Mouse (Mus musculus) kidney, adult 8-10 months (tissue): ENCODE measurements around the gene 5330417H12Rik.
A peak's percentile ranks its signal among the peaks of the same experiment; 100 is the strongest.

Source experiments
- DNase-seq, 2 experiments: peaks; one replicate each; pipeline ENCODE4 v3.0.0; 2022

5330417H12Rik gene

GRCm38 (mm10) chr7:107625061-107625460, at the start of gene 5330417H12Rik:
Gene 5330417H12Rik, minus strand, starts transcription at chr7:107625161.
- no peak for DNase-seq

- no peak for DNase-seq
Measured at GRCm38 (mm10) chr7:107668514-107668913, 43.6 kb upstream of the 5330417H12Rik start.

DNA sequence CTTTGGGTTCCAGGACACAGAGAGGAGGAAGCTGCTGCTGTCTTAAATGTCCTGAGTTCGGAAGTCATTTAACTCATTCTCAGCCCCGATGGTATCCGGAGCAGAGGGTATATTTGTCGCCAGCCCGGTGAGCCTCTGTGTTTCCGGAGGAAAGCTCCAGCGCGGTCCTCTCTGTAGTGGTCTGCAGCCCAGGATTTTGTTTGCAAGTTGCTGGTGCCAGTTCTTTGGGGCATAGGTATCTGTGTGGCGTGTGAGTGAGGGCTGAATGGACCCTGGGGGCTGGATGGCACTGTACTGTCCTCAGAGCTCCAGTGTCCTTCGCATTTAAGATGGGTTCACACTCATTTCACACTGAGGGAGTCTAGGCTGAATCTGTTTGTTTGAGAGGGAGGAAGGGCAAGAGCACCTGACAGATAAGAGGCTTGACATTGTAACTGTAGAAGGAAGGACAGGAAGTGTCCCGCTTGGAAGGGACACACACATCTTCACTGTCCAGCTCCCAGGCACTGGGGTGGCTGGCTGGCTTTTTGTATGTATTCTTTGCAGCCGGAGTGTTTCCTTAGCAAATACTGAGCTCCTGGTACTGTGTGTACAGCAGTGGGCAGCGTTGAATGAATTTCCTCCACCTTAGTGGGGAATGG, 41.4 kb upstream of the 5330417H12Rik start:
- no peak for DNase-seq

DNA sequence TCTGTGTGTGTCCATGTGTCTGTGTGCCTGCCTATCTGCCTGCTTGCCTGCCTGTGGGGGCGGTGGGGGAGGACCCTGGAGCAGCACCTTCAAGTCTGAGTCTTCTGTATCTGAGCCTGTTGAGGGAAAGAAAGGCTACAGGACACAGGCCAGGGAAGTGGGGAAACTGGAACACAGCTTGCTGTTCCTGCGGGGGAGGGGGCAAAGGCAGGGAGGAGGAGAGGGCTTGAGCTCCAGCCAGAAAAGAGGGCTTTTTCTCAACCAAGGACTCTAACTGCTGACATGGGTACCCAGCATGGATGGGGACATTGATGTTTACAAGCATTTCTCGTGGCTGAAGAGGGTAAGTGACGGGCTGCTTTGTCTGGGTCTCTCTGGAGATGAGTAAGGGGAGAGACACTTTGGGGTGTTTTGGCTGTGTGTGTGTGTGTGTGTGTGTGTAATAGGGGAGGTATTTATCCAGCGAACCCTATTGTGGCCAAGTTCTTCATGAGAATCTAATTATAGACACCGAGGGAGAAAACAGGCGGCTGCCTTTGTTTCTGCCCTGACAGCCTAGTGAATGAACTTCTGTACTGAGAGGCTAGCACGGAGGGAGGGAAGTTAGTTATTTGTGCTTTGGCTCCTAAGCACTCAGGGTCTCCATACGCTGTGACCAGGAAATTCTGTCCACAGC, 40.8 kb upstream of the 5330417H12Rik start:
- DNase-seq = no peak

DNA sequence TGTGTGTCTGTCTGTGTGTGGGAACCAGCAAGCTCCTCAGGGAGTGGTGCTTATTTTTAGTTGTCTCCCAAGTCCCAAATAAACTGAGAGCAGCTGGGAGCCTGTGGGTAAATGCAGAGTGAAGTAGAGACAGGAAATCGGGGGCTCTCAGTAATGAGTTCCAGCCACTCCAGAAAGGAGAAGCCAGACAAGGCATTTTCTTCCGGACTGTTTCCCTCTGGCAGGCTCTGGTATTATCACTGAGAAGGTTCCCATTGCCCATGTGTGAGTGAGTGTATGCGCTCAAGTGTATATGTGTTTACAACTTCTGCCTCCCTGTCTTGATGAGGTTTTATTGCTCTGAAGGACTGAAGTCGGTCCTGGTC, 40.2 kb upstream of the 5330417H12Rik start:
- no peak for DNase-seq

- peak; percentile 47 to 55 for DNase-seq
Measured at GRCm38 (mm10) chr7:107664063-107665056, 39.4 kb upstream of the 5330417H12Rik start.

DNA sequence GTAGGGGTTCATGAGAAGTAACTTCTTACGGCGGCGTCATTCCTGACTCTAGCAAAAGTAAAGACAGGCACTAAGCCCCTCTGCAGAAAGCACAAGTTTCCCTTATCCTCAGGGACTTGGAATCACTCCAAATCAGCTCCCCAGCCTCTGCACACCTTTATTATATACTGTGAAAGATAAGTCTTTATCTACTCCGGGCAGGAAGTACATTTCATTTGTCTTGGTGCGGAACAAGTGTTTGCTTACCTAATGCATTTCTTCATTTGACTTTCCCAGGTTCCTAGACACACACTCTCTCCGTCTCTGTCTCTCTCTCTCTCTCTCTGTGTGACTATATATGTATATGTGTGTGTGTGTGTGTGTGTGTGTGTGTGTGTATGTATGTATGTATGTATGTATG, 38.7 kb upstream of the 5330417H12Rik start:
- no peak for DNase-seq

DNA sequence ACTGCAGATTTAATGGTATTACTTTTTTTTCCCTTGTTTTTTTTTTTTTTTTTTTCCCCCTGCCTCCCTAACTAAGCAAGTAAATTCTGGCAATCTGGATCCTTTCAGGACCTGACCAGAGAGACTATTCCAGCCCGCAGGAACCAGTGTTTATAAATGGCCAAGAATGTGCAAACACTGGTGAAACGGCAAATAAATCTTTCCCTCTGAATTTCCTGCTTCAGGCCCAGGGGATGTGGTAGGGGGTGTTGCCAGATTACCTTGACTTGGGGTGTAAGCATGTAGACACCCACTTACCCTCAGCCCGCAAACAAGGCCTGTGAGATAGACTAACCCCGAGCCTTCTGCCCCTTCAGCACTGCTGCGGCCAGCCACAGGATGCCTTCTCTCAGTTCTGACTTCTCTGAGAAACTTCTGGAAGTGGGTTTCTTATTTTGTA, 36.9 kb upstream of the 5330417H12Rik start:
- no peak for DNase-seq

- DNase-seq = peak; percentile 65 to 75
Measured at GRCm38 (mm10) chr7:107661189-107661842, 36.4 kb upstream of the 5330417H12Rik start.

- no peak for DNase-seq
Measured at GRCm38 (mm10) chr7:107659186-107659918, 34.4 kb upstream of the 5330417H12Rik start.

GRCm38 (mm10) chr7:107656451-107656850, 31.5 kb upstream of the 5330417H12Rik start:
- DNase-seq = no peak

DNA sequence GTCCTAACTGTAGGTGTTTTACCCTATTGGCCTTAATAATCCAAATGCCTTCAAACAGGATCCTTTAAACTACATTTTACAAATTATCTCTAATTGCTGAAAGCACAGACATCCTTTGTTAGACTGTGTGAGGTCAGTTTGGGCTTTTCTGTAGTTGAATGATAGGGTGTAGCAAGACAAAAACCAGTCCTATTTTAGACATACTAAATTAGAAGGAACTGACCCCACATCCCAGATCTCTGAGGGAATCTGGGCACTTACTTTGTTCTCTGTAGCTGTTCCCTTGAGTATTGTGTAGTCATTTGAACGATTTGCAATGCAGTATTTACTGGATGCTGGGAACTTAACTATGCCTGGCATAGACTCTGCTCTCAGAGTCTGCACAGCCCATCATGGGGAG, 26.9 kb upstream of the 5330417H12Rik start:
- DNase-seq = no peak

- DNase-seq = no peak
Measured at GRCm38 (mm10) chr7:107649990-107650389, 25.0 kb upstream of the 5330417H12Rik start.

DNA sequence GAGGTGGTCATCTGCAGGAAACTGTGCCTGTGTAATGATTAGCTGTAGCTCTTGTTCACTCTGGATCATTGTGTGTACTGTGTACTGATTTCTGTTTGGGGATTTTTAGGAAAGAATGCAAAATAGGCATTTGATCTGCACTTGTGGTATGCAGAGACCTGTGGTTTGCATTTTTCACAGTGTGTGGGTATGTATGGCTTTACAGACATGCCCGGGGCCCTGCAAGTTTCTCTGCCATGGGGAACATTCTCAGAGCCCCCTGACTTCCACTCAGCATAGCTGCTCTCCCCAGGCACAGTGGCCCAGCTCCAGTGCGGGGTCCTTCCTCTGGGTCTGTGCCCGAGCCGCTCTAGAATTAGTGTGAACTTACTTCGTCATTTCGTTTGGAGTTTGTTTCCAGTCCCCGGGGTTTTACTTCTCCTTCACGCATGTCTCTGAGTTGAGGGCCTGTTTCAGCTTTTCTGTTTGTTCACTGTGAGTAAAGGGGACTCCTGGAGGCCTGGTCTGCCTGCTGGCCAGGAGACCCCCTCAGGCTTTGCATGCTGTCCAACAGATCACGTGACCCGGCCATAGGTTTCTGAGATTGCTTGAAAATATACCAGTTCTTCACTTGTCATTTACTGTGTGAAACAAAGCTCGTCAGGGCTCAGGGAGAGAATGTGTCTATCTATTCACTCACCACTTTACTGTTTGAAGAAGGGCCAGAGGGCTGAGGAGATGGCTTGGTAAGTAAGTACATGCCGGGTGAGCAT, 24.2 kb upstream of the 5330417H12Rik start:
- no peak for DNase-seq

GRCm38 (mm10) chr7:107644987-107645386, 20.0 kb upstream of the 5330417H12Rik start:
- no peak for DNase-seq

DNA sequence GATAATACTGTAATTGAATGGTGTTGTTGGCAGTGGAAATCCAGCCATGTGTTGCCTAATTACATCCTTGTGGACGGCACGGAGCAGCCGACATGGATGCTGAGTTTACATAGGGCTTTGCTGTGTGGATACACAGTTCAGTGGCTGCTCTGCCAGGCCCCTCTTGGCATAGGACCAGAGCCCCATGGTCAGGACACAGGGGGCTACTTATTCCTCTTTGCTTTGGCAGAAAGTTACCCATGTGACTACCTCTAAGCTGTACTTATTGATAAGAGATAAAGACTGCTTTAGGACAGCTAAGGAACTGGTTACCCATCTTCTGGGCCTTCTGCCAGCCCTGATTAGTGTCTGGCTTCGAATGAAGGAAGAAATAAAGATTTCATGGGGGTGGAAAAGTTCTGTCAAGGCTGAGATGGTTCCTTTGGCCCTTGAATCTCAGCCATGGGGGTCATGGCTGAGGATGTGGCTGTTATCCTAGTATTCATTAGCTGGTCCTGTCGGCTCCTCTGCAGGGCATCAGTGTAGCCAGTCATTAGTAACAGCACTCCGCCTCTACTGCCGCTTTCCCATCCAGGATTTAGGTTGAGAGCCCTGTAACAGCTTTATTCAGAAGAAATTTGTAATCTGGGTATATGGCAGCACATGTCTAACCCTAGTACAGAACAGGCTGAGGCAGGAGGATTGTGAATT, 17.8 kb upstream of the 5330417H12Rik start:
- no peak for DNase-seq

- no peak for DNase-seq
Measured at GRCm38 (mm10) chr7:107638026-107638425, 13.1 kb upstream of the 5330417H12Rik start.

- no peak for DNase-seq
Measured at GRCm38 (mm10) chr7:107637398-107637797, 12.4 kb upstream of the 5330417H12Rik start.

DNA sequence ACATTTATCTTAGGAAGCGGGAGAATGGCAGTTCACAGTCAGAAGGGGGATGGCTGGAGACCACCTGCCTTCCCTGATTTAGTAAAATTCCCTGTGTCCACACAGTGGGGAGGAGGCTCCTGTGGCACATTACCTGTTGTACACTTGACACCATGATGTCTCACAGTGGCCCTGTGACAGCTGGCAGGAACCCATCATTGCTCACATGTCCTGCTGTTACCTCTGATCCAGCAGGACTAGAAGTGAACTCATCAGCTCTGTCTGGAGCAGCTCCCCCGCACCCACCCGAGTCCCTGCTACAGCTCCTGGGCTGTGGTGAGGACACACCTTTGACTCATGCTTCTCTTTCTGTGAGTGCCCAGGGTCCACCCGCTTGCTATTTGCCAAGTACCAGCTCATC, 8.2 kb upstream of the 5330417H12Rik start:
- DNase-seq = no peak

DNA sequence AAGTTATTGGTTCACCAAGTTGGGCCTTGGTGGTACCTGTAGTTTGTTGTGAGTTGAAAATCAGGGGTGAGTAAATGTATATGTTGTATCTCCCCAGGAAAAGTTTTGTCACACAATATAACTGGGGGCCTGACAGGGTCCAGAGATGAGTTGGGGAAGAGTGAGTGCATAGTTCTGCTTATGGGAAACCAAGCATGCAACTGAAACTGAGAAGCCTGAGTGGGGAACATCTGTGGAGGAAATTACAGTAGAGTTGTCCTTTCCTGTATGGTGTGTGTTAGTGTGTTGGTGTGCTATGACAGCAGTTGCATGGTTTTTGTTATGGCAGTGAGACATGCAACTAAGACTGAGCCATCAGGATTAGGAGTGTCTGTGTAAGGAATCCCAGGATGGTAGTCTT, 3.4 kb upstream of the 5330417H12Rik start:
- no peak for DNase-seq

DNA sequence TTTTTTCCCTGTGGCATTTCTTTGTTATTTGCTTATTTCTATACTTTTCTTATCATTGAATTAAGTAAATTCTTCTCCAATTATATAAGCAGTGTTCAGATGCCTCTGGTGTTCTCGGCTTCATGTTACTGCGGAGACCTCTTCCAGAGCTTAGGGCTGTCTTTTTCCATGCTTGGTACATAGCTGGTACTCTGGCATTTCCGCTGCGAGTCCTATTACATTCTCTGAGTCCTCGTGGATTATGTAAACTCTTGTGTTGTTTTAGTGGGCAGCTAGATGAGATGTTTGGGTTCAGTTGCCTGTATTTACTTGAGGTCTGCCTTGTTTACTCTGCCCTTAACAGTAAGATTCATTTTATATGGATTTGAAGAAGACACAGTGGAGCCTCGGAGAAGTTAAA, 820 bp upstream of the 5330417H12Rik start:
- no peak for DNase-seq
